Mouse (Mus musculus) 3134 (cell line): ENCODE data around the gene Naaladl1.

Experiments used
- DNase-seq: peaks from one replicate; pipeline ENCODE4 v3.0.0-alpha.2; 2011; ENCODE audit warnings: low spot score; ENCODE audit not compliant: insufficient read length; ENCODE audit errors: extremely low read depth

The Naaladl1 gene

GRCm38 (mm10) chr19:6082156-6082555 lies 23.4 kb upstream of the Naaladl1 start, which contains the start of gene Gm28374:
Gene Gm28374, minus strand, starts transcription at chr19:6082256.
- DNase-seq = no peak

- peak; percentile 98 for DNase-seq
Measured at GRCm38 (mm10) chr19:6084478-6085248, 20.9 kb upstream of the Naaladl1 start, which contains the start of the genes Zfpl1 and Cdca5. Gene Zfpl1, minus strand, starts transcription at chr19:6084956. Gene Cdca5, plus strand, starts transcription at chr19:6084983.

- peak; percentile 68 for DNase-seq
Measured at GRCm38 (mm10) chr19:6085417-6085879, 20.1 kb upstream of the Naaladl1 start.

- DNase-seq = no peak
Measured at GRCm38 (mm10) chr19:6088841-6089240, 16.7 kb upstream of the Naaladl1 start.

- no peak for DNase-seq
Measured at GRCm38 (mm10) chr19:6094119-6094518, 11.5 kb upstream of the Naaladl1 start, which contains the start of gene AC131692.1. Gene AC131692.1, plus strand, starts transcription at chr19:6094419.

- DNase-seq = no peak
Measured at GRCm38 (mm10) chr19:6097847-6098246, 7.7 kb upstream of the Naaladl1 start.

- no peak for DNase-seq
Measured at GRCm38 (mm10) chr19:6101186-6101585, 4.4 kb upstream of the Naaladl1 start.

GRCm38 (mm10) chr19:6102169-6102853 lies 3.3 kb upstream of the Naaladl1 start:
- no peak for DNase-seq

- DNase-seq = no peak
Measured at GRCm38 (mm10) chr19:6104476-6104875, 1.1 kb upstream of the Naaladl1 start.

GRCm38 (mm10) chr19:6113116-6113515 lies 7.5 kb downstream of the Naaladl1 start:
- no peak for DNase-seq

- DNase-seq = no peak
Measured at GRCm38 (mm10) chr19:6116113-6116850, 10.7 kb downstream of the Naaladl1 start.

- DNase-seq = no peak
Measured at GRCm38 (mm10) chr19:6117346-6117985, 11.9 kb downstream of the Naaladl1 start.

- DNase-seq = peak; percentile 92
Measured at GRCm38 (mm10) chr19:6117986-6118676, 12.5 kb downstream of the Naaladl1 start, which contains the start of gene Sac3d1. Gene Sac3d1, minus strand, starts transcription at chr19:6118650.

GRCm38 (mm10) chr19:6118677-6119185 lies 13.1 kb downstream of the Naaladl1 start:
- DNase-seq = no peak

- no peak for DNase-seq
Measured at GRCm38 (mm10) chr19:6121761-6122160, 16.2 kb downstream of the Naaladl1 start.

- DNase-seq = no peak
Measured at GRCm38 (mm10) chr19:6123330-6123729, 17.7 kb downstream of the Naaladl1 start.

- no peak for DNase-seq
Measured at GRCm38 (mm10) chr19:6124898-6125297, 19.3 kb downstream of the Naaladl1 start.

- peak; percentile 47 for DNase-seq
Measured at GRCm38 (mm10) chr19:6126289-6126688, 20.7 kb downstream of the Naaladl1 start.

GRCm38 (mm10) chr19:6126789-6127580 lies 21.4 kb downstream of the Naaladl1 start:
- DNase-seq = no peak
